Mouse (Mus musculus): ENCODE data around the gene Aip. TPM values are rescaled to one million over a fixed set of nuclear protein-coding genes. Genes with fewer than 3 reads are reported as not detected.
A peak's percentile ranks its signal among the peaks of the same experiment; 100 is the strongest.
"Not testable (repeated sequence)": the region's sequence is repeated elsewhere in the genome, so short reads cannot be mapped to it uniquely, and the experiment has no call there.

Gene Aip
- polyA plus RNA-seq, 1 experiment from 2014 or later: 37.7 TPM

GRCm38 (mm10) chr19:4070756-4071155 lies 54.9 kb downstream of the Aip start:
- H3K4me2 ChIP-seq: no peak overlapping the region
- H3K4me1 ChIP-seq (replicated peaks): peaks cover 34% of the 10 kb centered on the region
- H3K9ac ChIP-seq: no peak overlapping the region
- H3K4me3 ChIP-seq (replicated peaks): no peak overlapping the region
- DNase-seq: no peak
- H3K36me3 ChIP-seq: no peaks in the 10 kb centered on the region
- no peaks in the 10 kb centered on the region for H3K9me3 ChIP-seq (replicated peaks)
- peak; percentile 22; the same call in 1 of the 2 replicates for ATAC-seq (ENCODE audit: low read depth)
- H3K27ac ChIP-seq: peak overlapping the region; percentile 48
- WGBS (ENCODE audit: insufficient replicate concordance): 39% methylated on average over 8 of the region's 8 CpGs
- H3K27me3 ChIP-seq: no peaks in the 10 kb centered on the region; the same call in 1 of the 2 replicates

- 57% methylated on average over 15 of the region's 15 CpGs for WGBS (ENCODE audit: insufficient replicate concordance)
- H3K9ac ChIP-seq: no peak overlapping the region
- DNase-seq (no peak), ATAC-seq (ENCODE audit: low read depth) (0 out of 2 replicates have a peak, but pooled peaks have one; percentile 40)
- peaks cover 34% of the 10 kb centered on the region for H3K4me1 ChIP-seq (replicated peaks)
- no peaks in the 10 kb centered on the region; the same call in 1 of the 2 replicates for H3K27me3 ChIP-seq
- H3K4me2 ChIP-seq: no peak overlapping the region
- no peaks in the 10 kb centered on the region for H3K9me3 ChIP-seq (replicated peaks)
- no peak overlapping the region for H3K4me3 ChIP-seq (replicated peaks)
- H3K27ac ChIP-seq: peak overlapping the region; percentile 48
- H3K36me3 ChIP-seq: no peaks in the 10 kb centered on the region
Observed at GRCm38 (mm10) chr19:4070311-4070710, 55.3 kb downstream of the Aip start.

GRCm38 (mm10) chr19:4068717-4069410 lies 56.8 kb downstream of the Aip start:
- Histone ChIP-seq H3K9ac (no peak overlapping the region), H3K4me3 (replicated peaks) (no peak overlapping the region), H3K36me3 (no peaks in the 10 kb centered on the region), H3K9me3 (replicated peaks) (no peaks in the 10 kb centered on the region), H3K27me3 (no peaks in the 10 kb centered on the region; the same call in 1 of the 2 replicates), H3K27ac (peak overlapping the region; percentile 75), H3K4me2 (no peak overlapping the region), H3K4me1 (replicated peaks) (peaks cover 35% of the 10 kb centered on the region)
- DNase-seq: no peak
- 62% methylated on average over 15 of the region's 15 CpGs for WGBS (ENCODE audit: insufficient replicate concordance)
- no peak for ATAC-seq (ENCODE audit: low read depth)

GRCm38 (mm10) chr19:4068242-4068641 lies 57.4 kb downstream of the Aip start:
- ATAC-seq (ENCODE audit: low read depth); DNase-seq; H3K4me3 ChIP-seq (replicated peaks); H3K27me3 ChIP-seq; H3K4me2 ChIP-seq; H3K9ac ChIP-seq; H3K36me3 ChIP-seq; H3K9me3 ChIP-seq (replicated peaks): not testable (repeated sequence)
- Histone ChIP-seq H3K27ac (peak overlapping the region; percentile 75), H3K4me1 (replicated peaks) (peaks cover 35% of the 10 kb centered on the region)
- WGBS (ENCODE audit: insufficient replicate concordance): 73% methylated on average over 2 of the region's 2 CpGs

- no peaks in the 10 kb centered on the region for H3K9me3 ChIP-seq (replicated peaks)
- H3K9ac ChIP-seq: no peak overlapping the region
- peaks cover 31% of the 10 kb centered on the region for H3K4me1 ChIP-seq (replicated peaks)
- H3K4me3 ChIP-seq (replicated peaks): no peak overlapping the region
- no peaks in the 10 kb centered on the region; the same call in 1 of the 2 replicates for H3K27me3 ChIP-seq
- H3K36me3 ChIP-seq: no peaks in the 10 kb centered on the region
- no peak; the same call in 1 of the 2 replicates for ATAC-seq (ENCODE audit: low read depth)
- H3K27ac ChIP-seq: no peak overlapping the region
- no peak for DNase-seq
- no peak overlapping the region for H3K4me2 ChIP-seq
Observed at GRCm38 (mm10) chr19:4066877-4067276, 58.8 kb downstream of the Aip start.

- Histone ChIP-seq H3K36me3 (no peaks in the 10 kb centered on the region), H3K4me2 (no peak overlapping the region), H3K4me3 (replicated peaks) (no peak overlapping the region), H3K4me1 (replicated peaks) (peaks cover 29% of the 10 kb centered on the region), H3K9ac (no peak overlapping the region), H3K27me3 (no peaks in the 10 kb centered on the region; the same call in 1 of the 2 replicates), H3K9me3 (replicated peaks) (no peaks in the 10 kb centered on the region), H3K27ac (no peak overlapping the region)
- 55% methylated on average over 6 of the region's 6 CpGs for WGBS (ENCODE audit: insufficient replicate concordance)
- ATAC-seq (ENCODE audit: low read depth) (no peak), DNase-seq (no peak)
Observed at GRCm38 (mm10) chr19:4066280-4066679, 59.4 kb downstream of the Aip start.

- H3K27ac ChIP-seq; H3K4me3 ChIP-seq (replicated peaks); H3K9ac ChIP-seq; ATAC-seq (ENCODE audit: low read depth); H3K27me3 ChIP-seq; H3K9me3 ChIP-seq (replicated peaks); DNase-seq; H3K36me3 ChIP-seq: not testable (repeated sequence)
- 25% methylated on average over 6 of the region's 11 CpGs for WGBS (ENCODE audit: insufficient replicate concordance)
- peak overlapping the region; percentile 40 for H3K4me2 ChIP-seq
- peaks cover 37% of the 10 kb centered on the region for H3K4me1 ChIP-seq (replicated peaks)
Observed at GRCm38 (mm10) chr19:4064501-4064900, 61.2 kb downstream of the Aip start.

Other genes with a start within 250 kb of the Aip start
- 18.0 and 18.8 TPM in 2 replicates for gene Tcirg1, start 218.7 kb downstream of the Aip start, polyA plus RNA-seq (2015; fragmentation: Nextera tagmentation; extraction: Ambion mirVana)
- gene Ndufs8, start 213.1 kb downstream of the Aip start, polyA plus RNA-seq (2015; fragmentation: Nextera tagmentation; extraction: Ambion mirVana): 189 and 217 TPM in 2 replicates
- gene Aldh3b1, start 196.1 kb downstream of the Aip start, polyA plus RNA-seq (2015; fragmentation: Nextera tagmentation; extraction: Ambion mirVana): 3.3 and 3.7 TPM in 2 replicates
- gene Unc93b1, start 190.7 kb downstream of the Aip start, polyA plus RNA-seq (2015; fragmentation: Nextera tagmentation; extraction: Ambion mirVana): 17.6 and 18.3 TPM in 2 replicates
- not detected in 2 replicates for gene Aldh3b3, start 167.2 kb downstream of the Aip start, polyA plus RNA-seq (2015; fragmentation: Nextera tagmentation; extraction: Ambion mirVana)
- 0.30 and 0.45 TPM in 2 replicates for gene Aldh3b2, start 153.5 kb downstream of the Aip start, polyA plus RNA-seq (2015; fragmentation: Nextera tagmentation; extraction: Ambion mirVana)
- gene Acy3, start 139.3 kb downstream of the Aip start, polyA plus RNA-seq (2015; fragmentation: Nextera tagmentation; extraction: Ambion mirVana): 9.5 and 10.2 TPM in 2 replicates
- gene Tbx10, start 133.1 kb downstream of the Aip start, polyA plus RNA-seq (2015; fragmentation: Nextera tagmentation; extraction: Ambion mirVana): 0.47 and 0.54 TPM in 2 replicates
- gene Nudt8, start 125.3 kb downstream of the Aip start, polyA plus RNA-seq (2015; fragmentation: Nextera tagmentation; extraction: Ambion mirVana): 13.8 and 15.9 TPM in 2 replicates
- gene Gm49405, start 125.2 kb downstream of the Aip start, polyA plus RNA-seq (2015; fragmentation: Nextera tagmentation; extraction: Ambion mirVana): 0.55 and 0.59 TPM in 2 replicates
- gene Doc2g, start 122.5 kb downstream of the Aip start, polyA plus RNA-seq (2015; fragmentation: Nextera tagmentation; extraction: Ambion mirVana): 0.80 and 0.82 TPM in 2 replicates
- 171 and 174 TPM in 2 replicates for gene Ndufv1, start 113.1 kb downstream of the Aip start, polyA plus RNA-seq (2015; fragmentation: Nextera tagmentation; extraction: Ambion mirVana)
- gene Gstp1, start 87.9 kb downstream of the Aip start, polyA plus RNA-seq (2015; fragmentation: Nextera tagmentation; extraction: Ambion mirVana): 629 and 652 TPM in 2 replicates
- 7.7 and 11.2 TPM in 2 replicates for gene Gstp2, start 79.8 kb downstream of the Aip start, polyA plus RNA-seq (2015; fragmentation: Nextera tagmentation; extraction: Ambion mirVana)
- 28.0 and 28.3 TPM in 2 replicates for gene Gstp3, start 66.3 kb downstream of the Aip start, polyA plus RNA-seq (2015; fragmentation: Nextera tagmentation; extraction: Ambion mirVana)
- 0.43 and 0.67 TPM in 2 replicates for gene Cabp2, start 44.3 kb downstream of the Aip start, polyA plus RNA-seq (2015; fragmentation: Nextera tagmentation; extraction: Ambion mirVana)
- 94.3 and 94.7 TPM in 2 replicates for gene Cdk2ap2, start 28.7 kb downstream of the Aip start, polyA plus RNA-seq (2015; fragmentation: Nextera tagmentation; extraction: Ambion mirVana)
- gene Pitpnm1, start 25.9 kb downstream of the Aip start, polyA plus RNA-seq (2015; fragmentation: Nextera tagmentation; extraction: Ambion mirVana): 2.8 and 3.1 TPM in 2 replicates
- gene Gpr152, start 13.9 kb upstream of the Aip start, polyA plus RNA-seq (2015; fragmentation: Nextera tagmentation; extraction: Ambion mirVana): 0.02 TPM in 1 of 2 replicates, not detected in the other
- 0.07 and 0.13 TPM in 2 replicates for gene Cabp4, start 18.2 kb upstream of the Aip start, polyA plus RNA-seq (2015; fragmentation: Nextera tagmentation; extraction: Ambion mirVana)
- 70.7 and 72.6 TPM in 2 replicates for gene Coro1b, start 22.8 kb upstream of the Aip start, polyA plus RNA-seq (2015; fragmentation: Nextera tagmentation; extraction: Ambion mirVana)
- gene Ptprcap, start 27.7 kb upstream of the Aip start, polyA plus RNA-seq (2015; fragmentation: Nextera tagmentation; extraction: Ambion mirVana): 18.8 and 21.3 TPM in 2 replicates
- 30.0 and 34.2 TPM in 2 replicates for gene Rps6kb2, start 37.5 kb upstream of the Aip start, polyA plus RNA-seq (2015; fragmentation: Nextera tagmentation; extraction: Ambion mirVana)
- 0.38 and 0.43 TPM in 2 replicates for gene Carns1, start 49.6 kb upstream of the Aip start, polyA plus RNA-seq (2015; fragmentation: Nextera tagmentation; extraction: Ambion mirVana)
- gene Tbc1d10c, start 65.4 kb upstream of the Aip start, polyA plus RNA-seq (2015; fragmentation: Nextera tagmentation; extraction: Ambion mirVana): 3.7 TPM in 2 replicates
- 517 and 527 TPM in 2 replicates for gene Ppp1ca, start 66.2 kb upstream of the Aip start, polyA plus RNA-seq (2015; fragmentation: Nextera tagmentation; extraction: Ambion mirVana)
- 17.4 and 20.7 TPM in 2 replicates for gene Rad9a, start 75.8 kb upstream of the Aip start, polyA plus RNA-seq (2015; fragmentation: Nextera tagmentation; extraction: Ambion mirVana)
- 0.35 and 0.46 TPM in 2 replicates for gene Clcf1, start 88.4 kb upstream of the Aip start, polyA plus RNA-seq (2015; fragmentation: Nextera tagmentation; extraction: Ambion mirVana)
- gene AC109138.7, start 88.5 kb upstream of the Aip start, polyA plus RNA-seq (2015; fragmentation: Nextera tagmentation; extraction: Ambion mirVana): not detected in 2 replicates
- gene Pold4, start 106.0 kb upstream of the Aip start, polyA plus RNA-seq (2015; fragmentation: Nextera tagmentation; extraction: Ambion mirVana): 8.3 and 12.3 TPM in 2 replicates
- 1.3 and 1.7 TPM in 2 replicates for gene Ssh3, start 143.3 kb upstream of the Aip start, polyA plus RNA-seq (2015; fragmentation: Nextera tagmentation; extraction: Ambion mirVana)
- 0.57 and 0.74 TPM in 2 replicates for gene Ankrd13d, start 157.3 kb upstream of the Aip start, polyA plus RNA-seq (2015; fragmentation: Nextera tagmentation; extraction: Ambion mirVana)
- 10.1 and 10.3 TPM in 2 replicates for gene Grk2, start 180.4 kb upstream of the Aip start, polyA plus RNA-seq (2015; fragmentation: Nextera tagmentation; extraction: Ambion mirVana)

Data from liver, embryonic 13.5 days (tissue).